Mouse (Mus musculus): Measurements from ENCODE around the gene Acss1.

DNA sequence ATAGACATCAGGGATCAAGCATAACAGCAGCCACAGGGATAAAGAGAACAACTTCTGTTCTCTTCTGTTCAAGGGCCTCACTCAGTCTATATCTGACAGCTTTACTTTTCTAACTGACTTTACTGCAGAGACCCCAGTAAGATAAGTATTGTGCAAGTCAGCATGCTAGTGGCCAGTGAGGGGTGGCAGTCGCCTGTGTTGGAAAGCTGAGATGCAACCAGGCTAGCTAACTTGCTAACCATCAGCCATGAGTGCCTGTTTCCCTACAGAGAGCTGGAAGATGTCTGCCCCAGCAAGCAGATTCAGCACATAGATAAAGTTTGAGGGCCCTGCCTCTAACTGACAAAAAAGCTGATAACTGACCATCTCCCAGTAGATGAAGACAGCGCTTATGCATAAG lies 97.5 kb downstream of the Acss1 start:
- TF ChIP-seq CTCF (IDR thresholded peaks at IDR 0.05; ENCODE audit: low read depth) (no peak), EP300 (IDR thresholded peaks at IDR 0.05; ENCODE audit: low read depth) (no peak)
